Mouse (Mus musculus): ENCODE data around the gene Actb.

Actb gene

DNA sequence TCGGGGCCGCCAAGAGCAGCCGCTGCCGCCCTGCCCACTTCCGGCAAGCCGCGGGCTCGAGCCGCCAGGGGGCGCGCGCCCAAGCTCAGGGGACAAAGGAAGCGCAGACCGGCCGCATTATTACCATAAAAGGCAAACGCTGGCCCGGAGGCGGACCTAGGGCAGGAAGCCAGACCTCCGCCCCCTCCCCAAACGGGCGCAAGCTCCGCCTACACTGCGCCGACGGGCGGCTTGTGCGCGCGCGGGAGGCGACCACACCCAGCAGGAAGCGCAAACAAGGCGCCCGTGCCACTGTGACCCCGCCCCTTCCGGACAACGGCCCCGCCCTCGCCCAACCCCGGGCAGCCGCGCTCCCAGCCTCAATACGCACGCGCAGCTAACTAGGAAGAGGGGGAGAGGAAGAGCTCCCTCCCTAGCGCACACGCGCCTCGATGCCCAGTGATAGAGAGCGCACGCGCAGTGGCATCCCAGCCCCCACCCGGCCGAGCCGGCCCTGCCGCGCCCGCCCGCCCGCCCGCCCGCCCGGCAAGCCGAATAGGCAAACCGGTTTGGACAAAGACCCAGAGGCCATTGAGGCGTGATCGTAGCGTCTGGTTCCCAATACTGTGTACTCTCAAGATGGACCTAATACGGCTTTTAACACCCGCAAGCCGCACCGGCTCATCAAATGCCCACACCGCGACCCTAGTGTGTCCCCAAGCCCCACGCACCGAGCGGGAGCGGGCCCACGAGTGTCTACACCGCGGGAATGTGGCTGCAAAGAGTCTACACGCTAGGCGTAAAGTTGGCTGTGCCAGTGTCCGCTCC, 626 bp downstream of the Actb start:
- in situ Hi-C loops (cut with MboI; ENCODE audit: low pct_unique_long_range_greater_than_20kb in 1 of 2, low sequenced_read_pairs in 2 of 2, unreplicated experiment in 1 of 2) = no loop called here

DNA sequence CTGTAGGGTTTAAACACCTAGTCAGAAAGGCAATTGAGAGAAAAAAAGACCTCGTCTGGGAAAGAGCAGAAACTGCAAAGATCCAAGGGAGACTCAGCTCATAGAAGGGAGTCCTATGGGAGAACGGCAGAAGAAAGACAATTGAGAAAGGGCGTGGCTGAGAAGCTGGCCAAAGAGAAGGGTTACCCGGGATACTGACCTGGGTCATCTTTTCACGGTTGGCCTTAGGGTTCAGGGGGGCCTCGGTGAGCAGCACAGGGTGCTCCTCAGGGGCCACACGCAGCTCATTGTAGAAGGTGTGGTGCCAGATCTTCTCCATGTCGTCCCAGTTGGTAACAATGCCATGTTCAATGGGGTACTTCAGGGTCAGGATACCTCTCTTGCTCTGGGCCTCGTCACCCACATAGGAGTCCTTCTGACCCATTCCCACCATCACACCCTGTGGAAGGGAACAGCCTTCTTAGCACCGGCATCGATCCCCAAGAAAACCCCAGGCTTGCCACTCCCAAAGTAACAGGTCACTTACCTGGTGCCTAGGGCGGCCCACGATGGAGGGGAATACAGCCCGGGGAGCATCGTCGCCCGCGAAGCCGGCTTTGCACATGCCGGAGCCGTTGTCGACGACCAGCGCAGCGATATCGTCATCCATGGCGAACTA, 1.4 kb downstream of the Actb start:
- in situ Hi-C loops (cut with MboI; ENCODE audit: low pct_unique_long_range_greater_than_20kb in 1 of 2, low sequenced_read_pairs in 2 of 2, unreplicated experiment in 1 of 2) = no loop called here

DNA sequence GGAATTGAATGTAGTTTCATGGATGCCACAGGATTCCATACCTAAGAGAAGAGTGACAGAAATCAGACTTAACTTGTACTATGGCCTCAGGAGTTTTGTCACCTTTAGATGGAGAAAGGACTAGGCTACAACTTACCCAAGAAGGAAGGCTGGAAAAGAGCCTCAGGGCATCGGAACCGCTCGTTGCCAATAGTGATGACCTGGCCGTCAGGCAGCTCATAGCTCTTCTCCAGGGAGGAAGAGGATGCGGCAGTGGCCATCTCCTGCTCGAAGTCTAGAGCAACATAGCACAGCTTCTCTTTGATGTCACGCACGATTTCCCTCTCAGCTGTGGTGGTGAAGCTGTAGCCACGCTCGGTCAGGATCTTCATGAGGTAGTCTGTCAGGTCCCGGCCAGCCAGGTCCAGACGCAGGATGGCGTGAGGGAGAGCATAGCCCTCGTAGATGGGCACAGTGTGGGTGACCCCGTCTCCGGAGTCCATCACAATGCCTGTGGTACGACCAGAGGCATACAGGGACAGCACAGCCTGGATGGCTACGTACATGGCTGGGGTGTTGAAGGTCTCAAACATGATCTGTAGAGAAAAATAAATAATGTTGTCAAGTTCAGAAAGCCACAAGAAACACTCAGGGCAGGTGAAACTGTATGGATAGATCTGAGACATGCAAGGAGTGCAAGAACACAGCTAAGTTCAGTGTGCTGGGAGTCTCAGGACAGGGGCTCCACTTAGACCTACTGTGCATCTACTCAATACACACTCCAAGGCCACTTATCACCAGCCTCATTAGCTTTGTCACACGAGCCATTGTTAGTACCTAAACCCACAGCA, 2.1 kb downstream of the Actb start:
- in situ Hi-C loops (cut with MboI; ENCODE audit: low pct_unique_long_range_greater_than_20kb in 1 of 2, low sequenced_read_pairs in 2 of 2, unreplicated experiment in 1 of 2) = no loop called here

DNA sequence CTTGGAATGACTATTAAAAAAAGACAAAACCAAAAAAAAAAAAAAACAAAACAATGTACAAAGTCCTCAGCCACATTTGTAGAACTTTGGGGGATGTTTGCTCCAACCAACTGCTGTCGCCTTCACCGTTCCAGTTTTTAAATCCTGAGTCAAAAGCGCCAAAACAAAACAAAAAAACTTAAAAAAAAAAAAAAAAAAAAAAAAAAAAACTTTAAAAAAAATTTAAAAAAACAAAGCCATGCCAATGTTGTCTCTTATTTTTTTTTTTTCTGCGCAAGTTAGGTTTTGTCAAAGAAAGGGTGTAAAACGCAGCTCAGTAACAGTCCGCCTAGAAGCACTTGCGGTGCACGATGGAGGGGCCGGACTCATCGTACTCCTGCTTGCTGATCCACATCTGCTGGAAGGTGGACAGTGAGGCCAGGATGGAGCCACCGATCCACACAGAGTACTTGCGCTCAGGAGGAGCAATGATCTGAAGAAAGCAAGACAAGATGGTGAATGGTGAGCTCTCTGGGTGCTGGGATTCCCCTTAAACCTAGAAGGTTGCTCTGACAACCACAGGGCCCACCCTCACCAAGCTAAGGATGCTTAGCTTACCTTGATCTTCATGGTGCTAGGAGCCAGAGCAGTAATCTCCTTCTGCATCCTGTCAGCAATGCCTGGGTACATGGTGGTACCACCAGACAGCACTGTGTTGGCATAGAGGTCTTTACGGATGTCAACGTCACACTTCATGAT, 2.9 kb downstream of the Actb start:
- in situ Hi-C loops (cut with MboI; ENCODE audit: low pct_unique_long_range_greater_than_20kb in 1 of 2, low sequenced_read_pairs in 2 of 2, unreplicated experiment in 1 of 2) = no loop called here

DNA sequence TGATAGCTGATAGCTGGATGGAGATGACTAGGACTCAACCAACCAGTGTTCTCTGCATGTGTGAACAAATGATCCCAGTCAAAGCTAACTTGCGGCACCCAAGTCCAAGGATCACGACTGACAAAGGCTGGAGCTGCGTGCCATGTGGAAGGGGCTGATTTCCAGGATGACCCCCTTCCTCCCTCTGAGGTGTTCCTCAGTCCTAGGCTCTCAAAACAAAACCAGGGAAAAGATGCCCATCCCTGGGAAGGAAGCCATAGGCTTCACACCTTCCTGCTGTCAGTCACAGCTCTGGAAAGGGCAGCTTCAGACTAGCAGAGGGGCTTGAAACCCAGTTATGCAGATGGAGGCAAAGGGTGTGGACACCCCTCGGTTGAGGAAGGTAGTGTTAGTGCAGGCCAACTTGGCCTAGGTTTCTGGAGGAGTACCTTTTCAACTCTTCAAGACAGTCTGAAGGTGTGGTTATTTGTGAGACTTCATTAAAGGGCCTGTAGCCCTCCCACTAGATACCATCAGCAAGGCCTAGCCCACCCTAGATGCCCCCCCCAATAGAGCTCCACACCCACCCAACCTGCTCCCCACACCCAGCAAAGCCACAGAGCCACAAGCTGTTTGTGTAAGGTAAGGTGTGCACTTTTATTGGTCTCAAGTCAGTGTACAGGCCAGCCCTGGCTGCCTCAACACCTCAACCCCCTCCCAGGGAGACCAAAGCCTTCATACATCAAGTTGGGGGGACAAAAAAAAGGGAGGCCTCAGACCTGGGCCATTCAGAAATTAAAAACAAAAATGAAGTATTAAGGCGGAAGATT, 3.8 kb downstream of the Actb start:
- in situ Hi-C loops (cut with MboI; ENCODE audit: low pct_unique_long_range_greater_than_20kb in 1 of 2, low sequenced_read_pairs in 2 of 2, unreplicated experiment in 1 of 2) = no loop called here

DNA sequence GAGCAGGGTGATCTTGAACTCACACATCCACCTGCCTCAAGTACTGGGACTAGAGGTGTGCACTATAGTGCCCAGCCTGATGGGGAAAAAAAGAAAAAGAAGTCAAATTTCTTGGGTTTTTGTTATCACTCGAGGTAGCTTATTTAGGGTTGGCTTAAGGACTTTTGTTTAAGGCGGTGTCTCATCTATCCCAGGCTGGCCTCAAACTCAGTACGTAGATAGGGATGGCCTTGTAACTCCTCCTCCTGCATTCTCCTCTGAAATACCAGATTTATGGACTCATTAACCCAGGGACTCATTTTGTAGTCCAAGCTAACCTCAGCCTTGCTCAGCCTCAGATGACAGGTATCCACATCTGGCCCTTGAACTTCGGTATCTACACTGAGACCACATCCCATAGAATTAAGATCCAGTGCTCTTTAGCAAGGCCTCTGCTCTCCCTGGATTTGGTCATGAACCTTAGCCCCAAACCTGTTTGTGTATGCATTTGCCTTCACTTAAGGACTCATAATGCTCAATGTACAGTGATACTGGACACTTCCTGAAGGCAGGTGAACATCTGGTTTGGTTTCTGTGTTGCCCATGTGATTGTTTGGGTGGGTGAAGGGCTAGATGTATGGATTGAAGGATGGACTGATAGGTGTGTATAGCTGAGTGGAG, 4.6 kb downstream of the Actb start:
- in situ Hi-C loops (cut with MboI; ENCODE audit: low pct_unique_long_range_greater_than_20kb in 1 of 2, low sequenced_read_pairs in 2 of 2, unreplicated experiment in 1 of 2) = no loop called here

DNA sequence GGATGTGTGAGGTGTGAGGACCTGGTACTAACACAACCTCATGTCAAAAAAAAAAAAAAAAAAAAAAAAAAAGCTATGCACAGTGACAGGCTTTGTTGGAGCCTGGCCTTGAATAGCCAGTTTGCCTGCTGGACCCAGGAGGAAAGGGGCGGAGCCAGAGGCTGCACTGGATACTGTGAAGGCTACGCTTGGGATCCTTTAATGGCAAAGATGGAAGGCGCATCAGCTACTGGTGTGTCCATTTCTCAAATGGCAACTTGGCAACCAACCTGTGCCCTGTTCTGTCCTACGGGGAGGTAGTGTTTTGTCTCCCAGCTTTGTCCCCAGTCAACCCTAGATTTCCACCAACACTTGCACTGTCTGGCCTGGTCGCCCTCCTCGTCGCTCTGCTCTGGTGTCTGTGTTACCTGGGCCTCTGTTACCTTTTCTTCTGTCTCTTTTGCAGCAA, 5.2 kb downstream of the Actb start:
- in situ Hi-C loops (cut with MboI; ENCODE audit: low pct_unique_long_range_greater_than_20kb in 1 of 2, low sequenced_read_pairs in 2 of 2, unreplicated experiment in 1 of 2) = no loop called here

DNA sequence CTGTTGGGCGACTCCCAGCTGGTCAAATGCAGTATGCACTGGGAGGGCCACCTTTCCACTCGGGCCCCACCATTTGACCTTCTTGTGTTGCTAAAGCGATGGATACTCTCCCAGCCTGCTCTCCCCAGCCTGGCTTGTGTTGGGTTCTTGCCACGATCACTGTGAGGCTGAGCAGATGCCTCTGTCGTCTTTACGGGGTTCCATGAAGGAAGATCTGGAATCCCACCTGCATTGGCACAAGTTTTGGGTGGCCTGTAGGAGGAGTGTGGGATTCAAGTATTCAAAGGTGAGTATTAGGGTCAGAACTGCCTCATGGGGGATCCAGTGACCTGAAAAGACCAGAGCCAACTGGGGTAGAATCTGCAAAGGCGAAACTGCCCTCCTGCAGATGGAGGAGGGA, 5.9 kb downstream of the Actb start:
- in situ Hi-C loops (cut with MboI; ENCODE audit: low pct_unique_long_range_greater_than_20kb in 1 of 2, low sequenced_read_pairs in 2 of 2, unreplicated experiment in 1 of 2) = no loop called here

DNA sequence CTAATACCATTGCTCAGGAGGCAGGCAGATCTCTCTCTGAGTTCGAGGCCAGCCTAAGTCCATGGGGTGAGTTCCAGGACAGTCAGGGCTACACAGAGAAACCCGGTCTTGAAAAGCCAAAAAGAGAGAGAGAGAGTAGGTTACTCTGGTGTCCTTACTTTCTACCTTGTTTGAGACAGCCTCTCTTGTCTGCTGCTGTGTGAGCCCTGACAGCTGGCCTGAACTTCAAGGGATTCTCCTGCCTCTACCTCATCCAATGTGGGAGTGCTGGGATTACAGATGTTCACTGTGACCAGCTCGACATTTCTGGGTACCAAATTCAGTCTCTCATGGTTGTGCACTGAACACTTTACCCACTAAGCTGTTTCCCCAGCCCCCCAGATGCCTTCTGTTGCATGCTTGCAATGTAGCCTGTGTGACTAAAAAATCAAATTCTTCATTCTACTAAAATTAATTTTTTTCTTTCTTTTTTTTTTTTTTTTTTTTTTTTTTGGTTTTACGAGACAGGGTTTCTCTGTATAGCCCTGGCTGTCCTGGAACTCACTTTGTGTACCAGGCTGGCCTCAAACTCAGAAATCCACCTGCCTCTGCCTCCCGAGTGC, 6.5 kb downstream of the Actb start:
- in situ Hi-C loops (cut with MboI; ENCODE audit: low pct_unique_long_range_greater_than_20kb in 1 of 2, low sequenced_read_pairs in 2 of 2, unreplicated experiment in 1 of 2) = no loop called here

DNA sequence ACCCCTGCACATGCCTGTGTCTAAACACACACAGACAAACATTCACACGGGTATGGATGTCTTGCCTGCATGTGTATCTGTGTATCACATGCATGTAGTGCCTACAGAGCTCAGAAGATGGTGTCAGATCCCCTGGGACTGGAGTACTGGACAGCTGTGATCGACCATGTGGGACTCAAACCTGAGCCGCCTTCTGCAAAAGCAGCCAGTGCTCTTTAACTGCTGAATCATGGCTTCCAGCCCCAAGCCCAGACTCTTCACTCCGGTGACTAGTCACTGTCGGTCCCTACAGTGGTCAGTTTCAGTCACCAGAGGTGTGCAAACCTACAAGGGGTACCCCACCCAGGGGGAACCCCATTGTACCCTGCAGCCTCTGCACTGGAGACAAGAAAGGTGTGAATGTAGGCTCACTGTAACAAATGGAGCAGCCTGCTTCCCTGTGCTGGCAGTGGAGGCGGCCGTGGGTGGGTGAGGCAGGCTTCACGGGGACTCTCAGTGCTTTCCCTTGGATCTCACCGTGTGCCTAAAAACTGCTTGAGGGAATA, 7.4 kb downstream of the Actb start:
- in situ Hi-C loops (cut with MboI; ENCODE audit: low pct_unique_long_range_greater_than_20kb in 1 of 2, low sequenced_read_pairs in 2 of 2, unreplicated experiment in 1 of 2) = no loop called here

DNA sequence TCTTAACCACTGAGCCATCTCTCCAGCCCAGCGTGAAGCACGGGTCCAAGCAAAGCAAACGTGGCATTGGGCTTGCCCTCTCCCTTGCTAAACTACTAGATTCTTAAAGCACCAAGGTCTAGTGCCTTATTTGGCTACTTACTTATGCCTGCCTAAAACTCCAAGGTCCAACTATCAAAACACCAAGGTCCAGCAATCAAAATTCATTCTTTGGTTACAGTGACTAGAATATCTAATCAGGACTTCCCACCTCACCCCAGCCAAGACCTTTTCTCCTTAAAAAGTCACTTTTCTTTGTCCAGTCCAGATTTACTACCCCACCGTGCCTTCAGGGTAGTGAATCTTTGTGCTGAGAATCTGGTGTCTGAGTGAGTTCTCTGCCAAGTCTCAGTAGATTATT, 8.2 kb downstream of the Actb start:
- in situ Hi-C loops (cut with MboI; ENCODE audit: low pct_unique_long_range_greater_than_20kb in 1 of 2, low sequenced_read_pairs in 2 of 2, unreplicated experiment in 1 of 2) = no loop called here

DNA sequence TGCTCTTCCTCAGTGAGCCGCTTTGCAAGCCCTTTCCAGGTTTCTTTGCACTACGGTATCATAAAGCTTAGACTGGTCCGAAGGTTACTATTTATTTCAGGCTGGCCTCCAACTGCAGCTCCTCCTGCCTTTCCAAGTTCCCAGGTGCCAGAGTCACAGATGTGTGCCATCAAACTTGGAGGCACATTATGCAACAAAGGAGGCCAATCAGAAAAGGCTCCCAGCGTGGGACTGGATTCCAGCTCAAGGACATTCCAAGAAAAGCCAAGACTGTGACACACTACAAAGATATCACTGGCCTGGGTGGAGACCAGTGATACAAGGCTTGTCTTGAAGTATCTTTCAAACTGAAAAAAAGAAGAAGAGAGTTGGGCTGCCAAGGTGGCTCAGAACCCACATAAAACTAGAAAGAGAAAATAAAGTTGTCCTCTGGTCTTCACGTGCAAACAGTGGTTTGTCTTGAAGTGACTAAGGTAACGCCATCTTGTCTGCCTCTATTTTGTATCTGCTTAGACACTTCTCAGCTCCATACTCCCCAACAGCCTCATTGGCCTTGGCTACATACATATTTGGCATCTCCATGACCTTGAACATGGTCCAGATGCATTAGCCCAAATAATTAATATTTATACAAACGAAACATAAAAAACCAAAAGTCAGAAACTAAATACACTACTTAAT, 8.8 kb downstream of the Actb start:
- in situ Hi-C loops (cut with MboI; ENCODE audit: low pct_unique_long_range_greater_than_20kb in 1 of 2, low sequenced_read_pairs in 2 of 2, unreplicated experiment in 1 of 2) = no loop called here

DNA sequence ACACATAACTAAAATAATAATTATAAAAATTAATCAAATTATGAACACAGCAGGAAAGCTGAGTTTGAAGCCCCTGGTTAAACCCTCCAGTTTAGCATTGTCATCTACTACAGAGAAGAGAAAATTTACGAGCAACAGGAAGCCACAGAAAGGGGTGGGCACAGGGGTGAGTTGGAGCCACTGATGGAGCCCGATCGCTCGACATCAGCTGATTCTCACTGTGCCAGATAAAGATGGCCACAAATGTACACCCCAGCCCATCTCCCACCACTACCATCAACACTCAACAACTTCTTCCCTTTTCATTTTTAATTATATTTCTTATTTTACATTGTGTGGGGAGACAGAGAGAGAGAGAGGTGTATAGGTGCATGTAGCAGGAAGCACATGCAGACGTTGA, 9.8 kb downstream of the Actb start:
- in situ Hi-C loops (cut with MboI; ENCODE audit: low pct_unique_long_range_greater_than_20kb in 1 of 2, low sequenced_read_pairs in 2 of 2, unreplicated experiment in 1 of 2) = no loop called here

DNA sequence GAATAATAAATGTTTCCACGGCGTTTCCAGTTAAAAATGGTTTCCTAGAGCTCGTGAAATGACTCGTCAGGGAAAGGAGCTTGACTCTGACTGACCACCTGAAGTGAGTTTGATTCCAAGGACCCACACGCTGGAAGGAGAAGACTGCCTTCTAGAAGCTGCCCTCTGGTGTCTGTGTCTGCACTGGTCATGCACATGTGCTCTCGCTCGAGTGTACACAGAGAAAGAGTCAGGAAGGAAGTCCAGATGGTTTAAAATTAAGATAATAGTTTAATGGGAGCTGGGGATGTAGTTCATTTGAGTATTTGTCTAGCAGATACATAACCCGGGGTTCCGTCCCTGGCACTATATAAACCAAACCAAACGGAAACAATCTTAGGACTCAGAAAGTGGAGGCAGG, 10.4 kb downstream of the Actb start:
- in situ Hi-C loops (cut with MboI; ENCODE audit: low pct_unique_long_range_greater_than_20kb in 1 of 2, low sequenced_read_pairs in 2 of 2, unreplicated experiment in 1 of 2) = no loop called here

DNA sequence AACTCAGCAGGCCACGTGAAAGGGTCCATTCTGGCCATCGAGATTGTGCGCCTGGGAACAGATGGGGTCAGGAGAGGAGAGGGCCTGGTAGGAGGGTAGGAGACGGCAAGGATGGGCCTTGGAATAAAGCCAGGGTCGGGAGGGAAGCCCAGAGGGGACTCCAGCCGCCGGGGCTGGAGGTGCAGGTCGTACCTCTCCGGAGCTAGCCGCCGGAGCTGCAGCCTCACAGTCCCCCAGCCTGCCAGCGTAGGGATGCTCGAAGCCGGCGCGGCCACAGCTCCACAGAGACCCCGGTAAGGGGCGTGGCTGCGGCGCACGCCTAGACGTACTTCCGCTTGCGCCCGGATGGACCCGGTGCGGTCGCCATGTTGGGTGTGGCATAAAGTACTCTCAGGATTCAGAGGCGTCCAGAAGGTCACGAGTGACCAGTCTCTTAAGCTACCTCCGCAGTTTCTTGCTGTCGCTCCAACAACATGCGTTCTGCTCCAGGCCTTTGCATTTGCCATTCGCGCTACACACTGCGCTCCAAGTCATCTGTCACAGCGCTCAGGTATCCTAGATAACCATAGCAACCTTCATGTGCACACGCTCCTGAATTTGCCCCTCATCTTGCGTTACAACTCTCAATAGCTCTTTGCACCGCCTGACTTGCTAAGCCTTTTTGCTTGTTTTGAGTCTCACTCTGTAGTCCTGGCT, 11.5 kb downstream of the Actb start, which contains the start of gene Fbxl18:
TSS of gene Fbxl18 (minus strand) at position 504 of the 696 bp plus-strand sequence.
- in situ Hi-C loops (cut with MboI; ENCODE audit: low pct_unique_long_range_greater_than_20kb in 1 of 2, low sequenced_read_pairs in 2 of 2, unreplicated experiment in 1 of 2) = no loop called here

DNA sequence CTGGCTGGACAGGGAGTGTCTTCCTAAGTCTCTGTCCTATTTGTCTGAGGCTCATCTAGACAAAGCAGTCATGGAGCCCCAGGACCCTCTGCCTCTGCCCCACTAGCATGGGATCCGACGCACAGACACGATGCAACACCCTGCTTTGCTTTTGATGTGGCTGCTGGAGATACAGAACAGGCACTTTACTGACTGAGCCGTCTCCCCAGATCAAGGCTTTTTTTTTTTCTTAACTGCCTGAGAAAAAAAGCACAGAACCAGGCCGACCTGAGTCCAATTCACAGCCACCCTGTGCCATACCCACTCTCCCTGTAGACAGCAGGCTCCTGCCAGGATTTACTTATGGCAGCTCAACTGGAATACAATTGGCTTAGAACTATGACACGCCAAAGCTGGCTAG, 15.2 kb downstream of the Actb start:
- in situ Hi-C loops (cut with MboI; ENCODE audit: low pct_unique_long_range_greater_than_20kb in 1 of 2, low sequenced_read_pairs in 2 of 2, unreplicated experiment in 1 of 2) = no loop called here

All from mouse embryonic stem cell (cell line).